Mouse (Mus musculus) neural tube, embryonic 10.5 days (tissue): ENCODE results near the gene Wscd1.

Experiments used
- DNase-seq: peaks from one replicate; pipeline ENCODE4 v3.0.0-alpha.2; 2017; ENCODE audit warnings: low spot score; ENCODE audit errors: extremely low spot score

Gene Wscd1

GRCm38 (mm10) chr11:71769744-71770143 lies 20.0 kb downstream of the Wscd1 start:
- no peak for DNase-seq

- DNase-seq, result no peak
These were observed 20.8 kb downstream of the Wscd1 start for GRCm38 (mm10) chr11:71770479-71770878.

- no peak for DNase-seq
These were observed 21.4 kb downstream of the Wscd1 start for GRCm38 (mm10) chr11:71771074-71771473.

- no peak for DNase-seq
These were observed 22.3 kb downstream of the Wscd1 start for GRCm38 (mm10) chr11:71772056-71772455.

GRCm38 (mm10) chr11:71772802-71773201 lies 23.1 kb downstream of the Wscd1 start:
- no peak for DNase-seq

GRCm38 (mm10) chr11:71773986-71774767 lies 24.5 kb downstream of the Wscd1 start:
- no peak for DNase-seq

- no peak for DNase-seq
These were observed 25.3 kb downstream of the Wscd1 start for GRCm38 (mm10) chr11:71775056-71775455.

GRCm38 (mm10) chr11:71779642-71780041 lies 29.9 kb downstream of the Wscd1 start:
- DNase-seq, result no peak

GRCm38 (mm10) chr11:71781737-71782354 lies 32.1 kb downstream of the Wscd1 start:
- DNase-seq, result no peak

GRCm38 (mm10) chr11:71785499-71785898 lies 35.8 kb downstream of the Wscd1 start:
- DNase-seq, result no peak

- DNase-seq, result no peak
These were observed 38.5 kb downstream of the Wscd1 start for GRCm38 (mm10) chr11:71788209-71788608.

- no peak for DNase-seq
These were observed 40.5 kb downstream of the Wscd1 start for GRCm38 (mm10) chr11:71790227-71790626.

GRCm38 (mm10) chr11:71799206-71799605 lies 49.5 kb downstream of the Wscd1 start:
- DNase-seq, result no peak

- no peak for DNase-seq
These were observed 58.8 kb downstream of the Wscd1 start for GRCm38 (mm10) chr11:71808521-71808920.

GRCm38 (mm10) chr11:71811828-71812227 lies 62.1 kb downstream of the Wscd1 start:
- DNase-seq, result no peak

- no peak for DNase-seq
These were observed 63.2 kb downstream of the Wscd1 start for GRCm38 (mm10) chr11:71812921-71813320.

GRCm38 (mm10) chr11:71814511-71814910 lies 64.8 kb downstream of the Wscd1 start:
- DNase-seq, result no peak

GRCm38 (mm10) chr11:71815326-71815725 lies 65.6 kb downstream of the Wscd1 start:
- DNase-seq, result no peak

- DNase-seq, result no peak
These were observed 67.2 kb downstream of the Wscd1 start for GRCm38 (mm10) chr11:71816918-71817317.

GRCm38 (mm10) chr11:71817341-71817740 lies 67.6 kb downstream of the Wscd1 start:
- no peak for DNase-seq

- DNase-seq, result no peak
These were observed 68.4 kb downstream of the Wscd1 start for GRCm38 (mm10) chr11:71818111-71818510.

GRCm38 (mm10) chr11:71819901-71820300 lies 70.2 kb downstream of the Wscd1 start:
- DNase-seq, result no peak

- no peak for DNase-seq
These were observed 71.1 kb downstream of the Wscd1 start for GRCm38 (mm10) chr11:71820847-71821246.
